Mouse (Mus musculus) left cerebral cortex, adult 9 months (tissue): ENCODE data around the gene Gm1043.

Source experiments
- DNase-seq, 2 experiments: peaks; one replicate each; pipeline ENCODE4 v3.0.0; 2022; ENCODE audit warnings: low spot score in 2 of 2

Gene Gm1043

DNA sequence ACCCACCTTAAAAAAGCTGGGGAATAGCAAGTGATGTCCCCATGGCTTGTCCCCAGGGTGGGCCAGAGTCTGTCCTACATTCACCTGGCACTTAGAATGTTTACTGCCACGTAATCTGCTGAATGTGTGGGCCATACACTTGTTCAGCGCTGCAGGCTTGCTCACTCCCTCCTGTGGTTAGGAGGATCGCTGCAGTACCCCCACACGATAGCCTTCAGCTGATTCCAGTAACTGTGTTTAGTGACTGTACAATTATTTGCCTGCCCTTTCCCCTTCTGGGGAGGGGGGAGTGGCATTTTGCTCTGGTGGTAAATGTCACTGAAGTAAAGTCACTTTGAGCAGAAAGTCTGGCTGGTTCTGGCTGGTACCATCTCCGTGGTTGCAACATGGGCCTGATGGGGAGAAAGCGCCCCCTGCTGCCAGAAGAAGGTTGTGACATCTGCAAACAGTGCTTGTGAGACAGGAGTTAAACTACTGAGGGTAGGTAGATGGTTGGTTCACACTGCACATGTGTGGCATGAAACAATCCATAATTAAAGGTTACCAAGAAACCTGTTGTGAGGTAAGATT lies 24.2 kb downstream of the Gm1043 start:
- DNase-seq: peak; percentile 62 to 89

DNA sequence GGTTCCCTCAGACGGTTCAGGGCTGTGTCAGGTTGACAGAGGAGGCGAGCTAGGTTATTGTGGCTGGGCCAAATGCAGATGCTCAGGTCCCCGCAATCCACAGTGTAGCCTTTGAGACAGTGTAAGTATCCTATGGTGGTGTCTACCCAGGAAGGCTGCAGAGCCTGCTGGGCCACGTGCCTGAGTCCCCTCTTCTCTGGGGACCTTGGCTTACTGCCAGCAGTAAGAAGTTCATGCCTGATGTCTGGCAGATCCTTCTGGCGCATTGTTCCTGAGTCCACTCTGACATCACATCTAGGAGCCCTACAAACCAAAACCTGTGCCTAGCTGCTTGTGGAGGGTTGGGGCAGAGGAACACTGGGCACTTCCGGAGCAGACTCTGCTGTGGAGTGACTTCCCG lies 27.2 kb downstream of the Gm1043 start:
- DNase-seq: no peak

DNA sequence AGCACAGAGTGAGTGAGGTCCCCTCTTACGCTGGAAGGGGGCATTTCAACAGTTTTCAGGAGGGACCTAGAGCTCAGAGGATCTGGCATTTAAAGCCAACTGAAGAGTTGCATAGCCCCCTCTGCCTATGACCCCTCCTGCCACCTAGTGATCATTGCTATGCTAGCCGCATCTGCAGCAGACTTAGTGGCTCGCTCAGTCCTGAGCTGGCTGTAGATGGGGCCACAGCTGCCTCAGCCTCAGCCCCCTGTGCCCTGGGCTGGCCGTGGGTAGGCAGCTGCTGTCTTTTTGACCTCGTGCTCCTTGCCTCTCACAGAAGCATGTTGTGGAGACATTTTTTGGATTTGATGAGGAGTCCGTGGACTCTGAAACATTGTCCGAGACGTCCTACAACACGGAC lies 32.0 kb downstream of the Gm1043 start:
- no peak for DNase-seq

DNA sequence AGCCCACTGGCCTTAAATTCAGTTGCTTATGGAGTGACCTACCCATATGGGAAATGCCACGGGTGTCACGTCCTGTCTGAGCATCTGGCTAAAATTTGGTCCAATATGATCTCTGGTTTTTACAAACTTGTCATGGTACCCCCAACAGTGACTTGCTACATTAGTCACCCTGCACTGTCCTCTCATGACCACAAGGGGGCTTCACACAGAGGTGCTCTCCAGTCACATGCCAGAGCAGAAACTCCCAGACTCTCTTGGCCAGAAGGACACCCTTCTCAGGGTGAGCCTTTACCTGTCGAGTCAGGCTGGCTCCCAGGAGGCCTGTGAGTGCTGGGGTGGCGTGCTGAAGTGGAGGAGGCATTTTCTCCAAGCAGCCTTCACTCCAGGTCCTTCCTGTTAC lies 33.1 kb downstream of the Gm1043 start:
- DNase-seq: no peak

DNA sequence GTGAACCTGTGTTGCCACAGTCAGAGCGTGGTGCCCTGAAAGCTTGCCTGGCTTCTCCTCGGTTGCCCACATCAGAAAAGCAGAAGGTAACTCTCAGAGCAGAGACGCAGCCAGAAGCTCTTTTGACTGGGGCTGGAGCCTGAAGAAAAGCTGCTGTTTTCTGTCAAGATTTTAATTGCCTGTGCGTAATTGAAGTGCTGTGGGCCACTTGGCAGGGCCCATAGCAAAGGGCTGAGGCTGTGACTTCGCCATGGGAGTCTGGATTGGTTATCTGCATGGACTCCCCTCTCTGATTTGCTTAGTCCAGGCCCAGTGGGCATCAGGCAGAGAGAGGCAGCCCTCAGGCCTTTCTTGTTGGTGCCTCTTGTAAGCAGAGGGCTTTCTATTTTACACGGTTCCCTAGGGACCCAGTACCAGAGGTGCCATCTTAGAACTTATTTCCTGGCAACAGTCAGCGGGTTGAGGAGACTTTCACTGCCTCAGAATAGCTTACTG lies 36.1 kb downstream of the Gm1043 start:
- no peak for DNase-seq

DNA sequence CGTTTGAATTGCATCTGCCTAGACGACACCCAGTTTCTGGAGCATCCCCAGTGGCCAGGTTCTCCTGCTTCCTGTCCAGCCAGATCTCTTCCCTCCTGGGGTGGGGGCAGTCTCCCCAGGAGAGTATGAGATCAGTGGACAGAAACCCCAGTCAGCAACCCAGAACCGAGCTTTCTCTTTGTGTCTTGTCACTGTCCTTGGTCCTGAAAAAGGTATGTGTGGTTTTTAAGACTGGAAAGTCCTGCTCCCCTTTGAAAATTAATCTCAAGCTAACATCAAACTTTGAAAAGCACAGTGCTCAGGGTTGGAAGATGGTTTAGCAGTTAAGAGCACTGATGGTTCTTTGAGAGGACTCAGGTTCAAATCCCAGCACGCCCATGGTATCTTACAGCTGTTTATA lies 46.7 kb downstream of the Gm1043 start:
- no peak for DNase-seq

DNA sequence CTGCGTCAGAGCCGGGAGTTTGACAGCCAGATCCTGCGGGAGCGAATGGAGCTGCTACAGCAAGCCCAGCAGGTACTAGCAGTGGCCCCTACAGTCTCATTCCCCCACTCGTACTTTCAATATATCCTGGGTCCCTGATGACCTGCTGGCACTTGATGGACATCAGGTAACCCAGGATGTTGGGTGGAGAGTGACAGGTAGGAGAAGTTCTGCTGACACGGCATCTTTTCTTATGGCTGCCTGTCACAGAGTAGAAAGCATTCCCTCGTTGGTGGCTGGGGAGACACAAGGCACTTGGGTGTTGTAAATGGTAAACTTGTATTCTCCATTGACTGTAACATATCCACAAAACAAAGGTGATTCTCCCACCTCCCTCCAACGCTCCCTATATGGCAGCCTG lies 56.6 kb downstream of the Gm1043 start:
- no peak for DNase-seq

DNA sequence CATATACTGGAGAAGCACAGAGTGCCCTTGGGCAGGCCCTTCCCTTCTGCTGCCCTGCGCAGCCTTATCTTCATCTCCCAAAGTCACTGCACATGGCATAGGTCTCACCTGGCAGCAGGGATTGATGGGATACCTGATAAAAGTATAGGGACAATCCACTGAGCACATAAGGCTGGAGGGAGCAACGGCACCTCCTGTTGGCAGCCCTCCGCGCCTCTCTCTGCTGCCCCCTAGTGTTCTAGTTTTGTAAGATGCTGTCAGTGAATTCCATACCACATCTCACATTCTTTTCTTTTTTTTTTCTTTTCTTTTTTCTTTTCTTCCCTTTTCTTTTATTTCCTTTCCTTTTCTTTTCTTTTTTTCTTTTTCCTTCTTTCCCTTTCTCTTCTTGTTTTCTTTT lies 62.4 kb downstream of the Gm1043 start:
- DNase-seq: peak in 1 of 2 experiments; percentile 62

DNA sequence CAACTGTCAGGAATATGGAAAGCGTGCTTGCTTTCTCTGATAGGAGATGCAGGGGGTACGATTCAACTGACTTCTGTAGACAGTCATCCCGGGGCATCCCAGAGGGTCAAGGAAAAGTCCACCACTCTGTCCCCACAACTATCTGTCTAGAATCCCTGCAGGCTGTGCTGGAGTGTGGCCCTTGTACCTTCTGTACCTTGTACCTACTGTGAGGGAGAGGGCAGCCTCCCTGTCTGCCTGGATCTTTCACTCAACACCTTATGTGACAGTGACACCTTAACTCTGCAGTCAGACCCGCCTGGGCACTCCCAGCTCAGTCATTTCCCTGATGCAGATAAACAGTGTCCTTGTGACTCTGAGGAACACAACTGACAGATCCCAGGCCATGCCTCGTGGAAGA lies 65.5 kb downstream of the Gm1043 start:
- no peak for DNase-seq

DNA sequence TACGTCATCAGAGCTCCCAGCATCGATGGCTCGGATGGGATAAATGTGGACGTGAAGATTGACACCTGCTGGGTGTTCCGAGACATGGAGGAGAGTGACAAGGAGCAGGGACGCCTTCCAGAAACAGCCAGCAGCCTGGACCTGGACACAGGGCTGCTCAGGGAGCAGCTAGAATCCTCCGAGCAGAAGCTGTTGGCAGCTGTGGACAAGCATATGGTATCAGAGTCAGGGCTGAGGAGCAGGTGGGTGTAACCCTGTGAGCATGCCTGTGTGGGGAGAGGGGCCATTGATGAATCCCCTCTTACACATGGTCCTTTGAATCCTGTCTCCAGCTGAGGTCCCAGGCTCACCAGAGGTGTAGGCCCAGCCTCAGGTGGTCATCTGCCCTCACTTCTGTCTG lies 69.3 kb downstream of the Gm1043 start:
- DNase-seq: no peak

DNA sequence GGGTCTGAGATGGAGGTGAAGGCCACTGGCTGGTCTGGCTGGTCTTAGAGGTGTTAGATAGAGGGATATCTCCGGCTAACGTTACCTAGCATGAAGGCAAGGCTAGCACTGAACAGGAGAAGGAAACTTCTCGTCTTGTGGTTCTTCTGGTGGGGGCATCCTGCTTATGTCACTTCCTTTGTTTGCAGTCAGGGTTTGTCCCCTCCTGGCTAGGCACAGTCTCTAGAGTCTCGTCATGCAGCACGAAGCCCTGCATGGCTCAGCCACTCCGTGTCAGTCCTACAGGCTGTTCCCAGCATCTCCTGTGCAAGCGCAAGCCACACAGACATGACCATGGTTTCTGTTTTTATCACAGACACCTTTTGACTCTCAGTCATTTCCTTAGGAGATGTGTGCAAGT lies 73.2 kb downstream of the Gm1043 start:
- no peak for DNase-seq

DNA sequence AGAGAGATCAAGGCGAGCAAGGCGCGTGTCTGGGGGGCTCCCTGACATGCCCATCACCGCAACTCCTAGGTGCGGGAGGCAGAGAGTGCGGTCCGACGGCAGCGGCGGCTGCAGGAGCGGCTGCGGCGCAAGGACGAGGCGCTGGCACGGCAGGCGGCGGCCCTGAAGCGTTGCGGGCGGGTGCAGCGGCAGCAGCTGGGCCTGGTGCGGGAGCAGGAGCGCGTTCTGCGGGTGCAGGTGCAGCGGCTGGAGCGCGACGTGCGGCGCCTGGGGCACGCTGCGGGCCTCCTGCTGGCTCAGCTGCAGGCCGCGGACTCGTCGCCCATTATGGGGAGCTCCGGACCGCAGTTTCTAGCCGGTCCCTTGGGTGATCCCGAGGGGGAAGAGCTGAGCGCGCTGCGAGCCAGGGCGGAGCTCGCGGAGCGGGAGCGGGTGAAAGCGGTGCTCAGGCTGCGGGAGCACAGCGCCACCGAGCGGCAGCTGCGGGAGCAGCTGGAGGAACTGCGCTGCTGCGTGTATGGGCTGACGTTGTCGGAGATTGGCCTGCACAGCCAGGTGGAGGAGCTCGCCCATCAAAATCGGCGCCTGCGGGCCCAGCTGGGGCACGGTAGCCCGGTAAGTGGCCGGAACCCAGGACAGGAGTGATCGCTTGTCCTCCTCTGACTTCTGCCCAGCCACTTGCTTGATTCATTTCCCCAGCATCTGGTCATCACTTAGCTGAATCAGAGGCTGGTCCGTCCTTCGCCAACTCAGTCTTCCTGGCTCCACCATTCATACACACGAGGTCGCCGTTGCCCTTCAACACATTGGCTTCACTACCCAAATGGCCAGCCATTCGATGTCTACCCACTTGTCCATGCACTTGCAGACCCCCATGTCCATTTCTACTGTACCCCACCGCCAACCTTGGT lies 78.0 kb downstream of the Gm1043 start:
- DNase-seq: peak; percentile 62 to 85

DNA sequence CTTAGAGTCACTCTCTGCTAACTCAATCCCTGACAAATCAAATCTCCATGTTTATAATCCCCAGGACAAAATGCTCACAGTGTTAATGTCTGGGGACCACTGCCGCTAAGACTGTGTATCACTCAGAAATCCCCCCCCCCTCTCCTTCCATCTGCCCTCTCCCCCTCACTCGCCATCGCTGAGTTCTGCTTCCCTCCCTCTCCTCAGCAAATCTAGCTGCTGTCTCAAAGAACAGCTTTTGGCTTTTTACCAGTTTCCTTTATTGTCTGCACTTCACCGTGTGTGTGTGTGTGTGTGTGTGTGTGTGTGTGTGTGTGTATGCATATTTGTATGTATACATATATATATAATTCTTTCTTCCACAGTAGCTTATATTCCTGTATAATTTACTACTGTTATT lies 91.3 kb downstream of the Gm1043 start:
- no peak for DNase-seq

DNA sequence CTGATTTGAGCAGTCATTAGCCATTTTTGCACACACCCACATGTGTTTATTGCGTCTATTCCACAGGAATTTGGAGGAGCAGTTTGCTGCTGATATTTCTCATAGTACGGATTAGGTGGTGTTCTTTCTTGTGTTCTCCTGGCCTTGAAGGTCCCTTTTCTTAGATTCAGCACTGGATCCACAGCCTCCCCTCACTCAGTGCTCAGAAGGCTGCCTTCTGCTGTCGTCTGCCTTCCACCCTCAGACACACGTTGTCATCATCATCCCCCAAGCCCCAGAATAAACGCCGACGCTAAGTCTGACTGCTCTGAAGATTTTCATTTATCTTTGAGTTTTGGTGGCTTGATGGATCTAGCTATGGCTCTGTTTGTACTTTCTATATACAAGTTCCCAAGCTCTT lies 91.9 kb downstream of the Gm1043 start:
- peak in 1 of 2 experiments; percentile 48 for DNase-seq

DNA sequence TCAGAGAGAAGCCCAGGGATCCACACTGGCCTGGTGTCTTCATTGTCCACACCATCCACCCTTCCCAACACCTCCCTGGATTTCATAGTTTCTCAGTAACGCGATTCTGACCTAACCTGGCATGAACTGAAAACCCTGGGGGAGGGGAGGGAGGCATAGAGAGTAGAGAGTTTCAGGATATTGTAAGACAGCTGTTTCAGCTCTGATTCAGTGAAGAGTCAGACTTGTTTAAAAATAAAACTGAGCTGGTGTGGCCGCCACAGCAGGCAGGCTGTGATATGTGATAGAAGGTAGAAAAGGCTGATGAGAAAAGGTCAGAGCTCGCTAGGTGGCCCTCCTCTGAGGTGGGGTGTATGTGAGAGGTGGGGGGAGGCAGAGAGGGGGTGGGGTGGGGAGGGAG lies 93.6 kb downstream of the Gm1043 start:
- DNase-seq: no peak

DNA sequence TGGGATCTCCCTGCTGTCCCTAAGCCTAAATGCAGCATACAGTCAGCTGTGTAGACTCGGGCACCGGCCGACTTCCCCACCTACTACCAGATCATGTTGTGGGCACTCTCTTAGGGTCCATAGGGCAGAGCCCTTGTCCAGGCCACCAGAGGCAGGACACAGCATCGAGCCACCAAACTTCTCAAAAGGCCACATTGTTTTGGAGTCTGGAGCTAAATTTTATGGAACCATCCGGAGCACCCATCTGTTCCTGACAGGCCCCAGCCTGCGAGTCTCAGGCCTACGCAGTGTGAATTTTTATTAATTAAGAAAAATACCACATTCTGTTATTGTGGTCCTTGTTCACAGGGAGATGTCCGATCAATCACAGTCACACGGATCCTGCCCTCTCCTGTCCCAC lies 94.7 kb downstream of the Gm1043 start:
- no peak for DNase-seq

DNA sequence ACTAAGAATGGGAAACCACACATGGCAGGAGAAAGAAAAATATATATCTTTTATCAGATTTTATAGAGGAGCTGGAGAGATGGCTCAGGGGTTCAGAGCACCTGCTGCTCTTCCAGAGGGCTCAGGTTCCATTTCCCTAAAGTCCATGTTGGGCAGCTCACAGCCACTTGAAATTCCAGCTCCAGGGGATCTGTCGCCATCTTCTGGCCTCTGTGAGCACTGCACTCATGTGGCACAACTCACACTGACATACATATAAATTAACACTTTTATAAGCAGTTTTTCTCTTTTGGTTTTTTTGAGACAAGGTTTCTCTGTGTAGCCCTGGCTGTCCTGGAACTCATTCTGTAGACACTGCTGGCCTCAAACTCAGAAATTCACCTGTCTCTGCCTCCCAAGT lies 95.5 kb downstream of the Gm1043 start:
- DNase-seq: no peak

DNA sequence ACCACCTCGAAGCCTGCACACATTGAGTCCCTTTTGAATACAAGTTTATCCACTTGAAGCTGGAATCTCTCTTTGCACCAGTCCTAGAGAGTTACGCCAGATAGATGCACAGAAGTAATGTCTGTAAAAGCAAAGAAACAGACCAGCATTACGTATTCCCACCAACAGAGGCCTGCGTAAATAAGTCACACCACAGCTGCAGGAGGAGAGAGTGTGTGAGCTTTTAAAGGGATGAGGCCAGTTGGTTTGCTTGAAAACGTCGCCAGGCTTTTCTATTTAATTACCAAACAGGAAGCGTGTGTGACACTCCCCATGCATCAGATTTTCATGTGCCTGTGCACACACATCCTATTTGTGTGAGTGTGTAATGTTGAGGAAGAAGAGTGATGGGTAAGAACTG lies 99.4 kb downstream of the Gm1043 start:
- no peak for DNase-seq

DNA sequence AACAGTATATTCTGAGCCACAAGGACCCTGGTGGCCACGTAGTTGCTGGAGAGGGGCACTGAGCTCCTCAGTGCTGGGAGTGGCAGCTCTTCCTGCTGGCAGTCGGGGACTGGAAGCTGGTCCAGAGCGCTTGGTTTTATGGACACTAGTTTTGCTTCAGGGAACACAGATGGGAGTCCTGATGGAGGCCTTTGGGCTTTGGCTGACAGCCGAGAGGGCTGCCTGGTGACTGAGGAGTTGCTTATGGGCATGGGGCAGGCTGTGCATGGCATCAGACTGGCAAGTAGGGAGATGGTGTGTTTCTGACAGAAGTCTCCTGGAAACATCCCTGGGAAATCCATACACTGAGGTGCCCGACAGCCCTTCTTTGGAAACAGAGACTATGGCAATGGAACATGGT lies 105.2 kb downstream of the Gm1043 start:
- no peak for DNase-seq

DNA sequence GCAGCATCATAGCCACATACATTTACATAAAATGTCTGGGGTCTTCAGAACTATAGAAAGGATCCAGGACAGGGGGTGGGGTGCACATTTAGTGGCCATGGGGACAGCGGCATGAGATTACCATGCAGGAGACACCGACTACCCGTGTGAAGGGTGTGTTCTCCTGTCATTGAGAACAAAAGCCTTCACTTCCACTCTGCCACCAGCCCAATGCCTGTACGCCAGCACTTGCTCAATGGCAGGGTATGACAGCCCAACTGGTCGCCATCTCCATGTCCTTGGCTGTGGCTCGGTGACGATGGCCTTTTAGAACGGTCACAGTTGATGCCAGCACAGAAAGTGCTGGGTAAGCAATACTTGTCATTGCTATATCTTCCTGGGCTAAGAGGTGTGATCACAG lies 111.0 kb downstream of the Gm1043 start:
- no peak for DNase-seq

DNA sequence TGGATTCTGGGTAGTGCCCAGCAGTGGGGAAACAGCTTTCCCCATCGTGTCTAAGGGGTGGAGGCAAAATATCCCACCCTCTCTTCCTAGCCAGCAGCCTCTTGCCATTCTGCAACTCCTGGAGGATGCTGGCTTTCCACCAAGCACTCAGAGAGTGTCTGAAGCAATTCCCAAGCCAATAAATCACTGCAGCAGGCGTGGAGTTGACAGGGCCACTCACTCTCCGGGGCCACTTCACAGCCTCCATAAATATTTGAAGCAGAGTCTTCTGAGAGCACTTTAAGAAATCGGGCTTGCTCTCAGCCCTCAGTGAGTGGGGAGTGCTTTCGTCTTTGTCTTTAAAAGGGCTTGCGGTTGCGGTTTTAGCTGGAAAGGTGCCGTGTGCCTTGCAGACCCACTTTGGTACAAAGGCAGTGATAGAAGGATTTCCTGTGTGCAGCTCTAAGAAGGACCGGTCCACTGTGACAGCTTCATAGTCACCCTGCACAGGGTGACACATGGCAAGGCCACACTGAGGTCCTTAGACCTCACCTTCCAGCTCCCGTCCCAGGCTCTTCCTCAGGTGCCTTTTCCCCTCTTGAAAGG lies 111.6 kb downstream of the Gm1043 start:
- DNase-seq: no peak

DNA sequence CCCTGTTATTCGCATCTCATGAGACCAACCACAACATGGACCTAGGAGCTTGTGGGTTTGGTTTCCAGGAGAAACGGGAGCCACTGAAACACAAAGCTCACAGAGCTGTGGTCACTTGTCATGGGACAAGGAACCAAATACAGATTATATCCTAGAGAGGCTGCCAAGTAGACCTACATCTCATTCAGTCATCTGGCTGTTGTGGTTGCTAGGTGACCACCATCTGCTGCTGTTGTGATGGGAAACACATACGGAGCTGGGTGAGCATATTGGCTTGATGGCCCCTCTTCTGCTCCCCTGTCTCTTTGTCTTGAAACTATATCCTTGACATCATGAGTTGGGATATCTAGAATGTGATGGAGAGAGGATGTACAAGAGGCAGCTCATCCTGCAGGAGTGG lies 112.3 kb downstream of the Gm1043 start:
- no peak for DNase-seq
